Mouse (Mus musculus): ENCODE data around the gene 2300002M23Rik. TPM values are rescaled to one million over a fixed set of nuclear protein-coding genes. Genes with fewer than 3 reads are reported as not detected.

2300002M23Rik gene
- total RNA-seq (2023): not detected

GRCm38 (mm10) chr17:35567150-35567549 is at the start of gene 2300002M23Rik:
Gene 2300002M23Rik (plus strand): TSS chr17:35567450.

GRCm38 (mm10) chr17:35532901-35533300 is 34.3 kb upstream of the 2300002M23Rik start, which contains the start of gene Psors1c2:
Gene Psors1c2 (plus strand): TSS chr17:35533201.

GRCm38 (mm10) chr17:35551881-35552414 is 15.3 kb upstream of the 2300002M23Rik start, which contains the start of gene Cdsn:
Gene Cdsn (plus strand): TSS chr17:35552128.

GRCm38 (mm10) chr17:35601249-35601648 is 34.0 kb downstream of the 2300002M23Rik start, which contains the start of gene Sfta2:
Gene Sfta2 (plus strand): TSS chr17:35601549.

Other genes with a start within 250 kb of the 2300002M23Rik start
- 12.5 TPM for gene H2-Q1, start 247.0 kb upstream of the 2300002M23Rik start, total RNA-seq (2023)
- gene H2-Q2, start 225.2 kb upstream of the 2300002M23Rik start, total RNA-seq (2023): 9.6 TPM
- gene H2-Q4, start 187.8 kb upstream of the 2300002M23Rik start, total RNA-seq (2023): 587 TPM
- gene H2-Q6, start 142.6 kb upstream of the 2300002M23Rik start, total RNA-seq (2023): 156 TPM
- 498 TPM for gene H2-Q7, start 128.3 kb upstream of the 2300002M23Rik start, total RNA-seq (2023)
- 67.2 TPM for gene H2-Q10, start 97.4 kb upstream of the 2300002M23Rik start, total RNA-seq (2023)
- gene Pou5f1, start 61.4 kb upstream of the 2300002M23Rik start, total RNA-seq (2023): 1.3 TPM
- gene Tcf19, start 50.6 kb upstream of the 2300002M23Rik start, total RNA-seq (2023): 8.1 TPM
- 15.1 TPM for gene Cchcr1, start 50.4 kb upstream of the 2300002M23Rik start, total RNA-seq (2023)
- gene Psors1c2, start 34.2 kb upstream of the 2300002M23Rik start, total RNA-seq (2023): not detected
- not detected for gene Cdsn, start 15.3 kb upstream of the 2300002M23Rik start, total RNA-seq (2023)
- gene Sfta2, start 34.1 kb downstream of the 2300002M23Rik start, total RNA-seq (2023): not detected
- not detected for gene Gm9573, start 59.2 kb downstream of the 2300002M23Rik start, total RNA-seq (2023)
- gene Mucl3, start 76.2 kb downstream of the 2300002M23Rik start, total RNA-seq (2023): not detected
- 33.4 TPM for gene Vars2, start 100.1 kb downstream of the 2300002M23Rik start, total RNA-seq (2023)
- 10.5 TPM for gene Gtf2h4, start 106.3 kb downstream of the 2300002M23Rik start, total RNA-seq (2023)
- gene Ddr1, start 137.2 kb downstream of the 2300002M23Rik start, total RNA-seq (2023): 11.4 TPM

Measured in CD4-positive naive resting alpha-beta T cell, adult 76 days (primary cell).